Mouse (Mus musculus) heart, adult 2 months (tissue): Measurements from ENCODE around the gene Xpo6.

Experiments used
- CTCF ChIP-seq: fragments of 200-600 bp; IDR thresholded peaks from 2 replicates; pipeline ENCODE4 v1.8.1; 2022; ENCODE audit warnings: antibody characterized with exemption, mild to moderate bottlenecking, moderate library complexity
- EP300 ChIP-seq: fragments of 200-500 bp; IDR thresholded peaks from 2 replicates; pipeline ENCODE4 v1.6.1; 2011; ENCODE audit warnings: low read depth, low read length, control low read depth; ENCODE audit not compliant: insufficient read depth
- POLR2A ChIP-seq: fragments of 200-500 bp; IDR thresholded peaks from 2 replicates; pipeline ENCODE4 v1.6.1; 2011; ENCODE audit warnings: mild to moderate bottlenecking, low read depth, low read length, control low read depth; ENCODE audit not compliant: insufficient read depth

GRCm38 (mm10) chr7:126218311-126218710 is 18.0 kb upstream of the Xpo6 start:
- TF ChIP-seq POLR2A (no peak), CTCF (no peak), EP300 (no peak)
